Mouse (Mus musculus) intestine, postnatal 0 days (tissue): ENCODE results near the gene Dnm2. TPM values are rescaled to one million over a fixed set of nuclear protein-coding genes. Genes with fewer than 3 reads are reported as not detected.

Experiments
- ATAC-seq: fragments of 200-750 bp; cut with Nextera tagmentation; 2 replicates; pipeline ENCODE4 v1.8.0; 2017; ENCODE audit warnings: mild to moderate bottlenecking, moderate TSS enrichment, moderate library complexity
- H3K27ac ChIP-seq: fragments of 300-500 bp; sonication (generic); 2 replicates; pipeline ENCODE4 v1.5.1; 2014; ENCODE audit warnings: mild to moderate bottlenecking, low read depth, low read length, moderate library complexity
- H3K27me3 ChIP-seq: fragments of 300-500 bp; sonication (generic); replicated peaks from 2 replicates; pipeline ENCODE4 v1.6.1; 2014; ENCODE audit warnings: low read length, mixed read lengths; ENCODE audit not compliant: control insufficient read depth, insufficient read depth
- H3K36me3 ChIP-seq: fragments of 300-500 bp; sonication (generic); 2 replicates; pipeline ENCODE4 v1.6.1; 2014; ENCODE audit warnings: mild to moderate bottlenecking, moderate library complexity; ENCODE audit not compliant: control insufficient read depth, insufficient read depth
- H3K4me1 ChIP-seq: fragments of 300-500 bp; sonication (generic); replicated peaks from 2 replicates; pipeline ENCODE4 v1.6.1; 2014; ENCODE audit warnings: antibody characterized with exemption, low read length, mixed read lengths; ENCODE audit not compliant: control insufficient read depth, insufficient read depth
- H3K4me2 ChIP-seq: fragments of 300-500 bp; sonication (generic); replicated peaks from 2 replicates; pipeline ENCODE4 v1.6.1; 2014; ENCODE audit warnings: low read depth, mild to moderate bottlenecking, moderate library complexity
- H3K4me3 ChIP-seq: fragments of 300-500 bp; sonication (generic); 2 replicates; pipeline ENCODE4 v1.5.1; 2014; ENCODE audit warnings: low read depth, low read length
- H3K9ac ChIP-seq: fragments of 300-500 bp; sonication (generic); 2 replicates; pipeline ENCODE4 v1.6.1; 2014; ENCODE audit warnings: mild to moderate bottlenecking, low read depth, low read length
- H3K9me3 ChIP-seq: fragments of 300-500 bp; sonication (generic); 2 replicates; pipeline ENCODE4 v1.6.1; 2016; ENCODE audit warnings: mixed run types; ENCODE audit not compliant: control insufficient read depth
- CTCF ChIP-seq: sonication (generic); IDR thresholded peaks from 2 replicates; pipeline ENCODE4 v1.5.1; 2016; ENCODE audit warnings: low read depth, mild to moderate bottlenecking, control low read depth, antibody characterized with exemption, moderate library complexity
- WGBS: fragments of 180-500 bp; shearing (Covaris S2); extraction: QIAGEN DNeasy Blood & Tissue Kit; methylation state at CpG from one replicate; pipeline ENCODE4 v1.1.7; 2014; 5-methylcytosine and 5-hydroxymethylcytosine counted together
- polyA plus RNA-seq: library from polyadenylated mRNA; unstranded; fragments of >200 nt; fragmentation: Nextera tagmentation; extraction: Ambion mirVana; gene quantifications from 2 replicates; pipeline ENCODE4 v1.2.1, GENCODE M21; 2015

Dnm2 gene
- polyA plus RNA-seq, 1 experiment from 2014 or later, result 69.6 TPM

DNA sequence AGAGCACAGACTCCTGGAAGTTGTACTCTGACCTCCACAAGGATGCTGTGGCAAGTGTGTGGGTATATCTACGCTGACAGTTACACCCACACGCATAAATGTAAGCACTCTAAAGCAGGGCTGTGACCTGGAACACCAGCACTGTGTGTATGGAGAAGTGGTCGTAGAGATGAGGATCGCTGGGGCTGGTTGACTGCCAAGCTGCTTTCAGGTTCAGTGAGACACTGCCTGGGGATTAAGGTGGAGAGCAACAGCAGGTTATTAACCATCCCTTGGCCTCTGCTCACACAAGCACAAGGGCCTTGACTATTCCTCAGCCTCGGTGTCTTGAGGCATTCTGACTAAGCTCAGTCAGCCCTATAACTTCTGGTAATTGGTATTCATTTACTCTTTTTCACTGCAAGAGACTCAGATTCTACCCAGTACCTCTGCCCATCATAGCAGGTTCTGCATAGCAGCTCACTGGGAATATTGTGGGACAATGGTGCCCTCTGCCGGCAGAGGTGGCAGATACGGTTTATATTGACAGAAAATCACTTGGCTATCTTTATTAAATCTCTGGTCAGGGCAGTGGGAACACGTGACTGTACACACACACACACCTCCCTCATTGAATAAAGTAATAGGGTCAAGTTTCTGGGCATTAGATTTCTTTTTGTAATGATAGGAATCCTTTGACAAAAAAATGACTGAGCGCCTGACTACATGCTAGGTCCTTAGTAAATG lies 15.0 kb upstream of the Dnm2 start:
- 35% methylated on average over 9 of the region's 9 CpGs for WGBS
- TF ChIP-seq CTCF, result peak; percentile 87
- no peaks in the 10 kb centered on the region for H3K4me1 ChIP-seq
- H3K27ac ChIP-seq, result no peak overlapping the region
- no peak overlapping the region for H3K4me2 ChIP-seq
- peaks cover 13% of the 10 kb centered on the region for H3K36me3 ChIP-seq
- ATAC-seq, result no peak
- no peak overlapping the region for H3K4me3 ChIP-seq
- H3K9me3 ChIP-seq, result no peaks in the 10 kb centered on the region
- H3K27me3 ChIP-seq, result no peaks in the 10 kb centered on the region
- H3K9ac ChIP-seq, result no peak overlapping the region

DNA sequence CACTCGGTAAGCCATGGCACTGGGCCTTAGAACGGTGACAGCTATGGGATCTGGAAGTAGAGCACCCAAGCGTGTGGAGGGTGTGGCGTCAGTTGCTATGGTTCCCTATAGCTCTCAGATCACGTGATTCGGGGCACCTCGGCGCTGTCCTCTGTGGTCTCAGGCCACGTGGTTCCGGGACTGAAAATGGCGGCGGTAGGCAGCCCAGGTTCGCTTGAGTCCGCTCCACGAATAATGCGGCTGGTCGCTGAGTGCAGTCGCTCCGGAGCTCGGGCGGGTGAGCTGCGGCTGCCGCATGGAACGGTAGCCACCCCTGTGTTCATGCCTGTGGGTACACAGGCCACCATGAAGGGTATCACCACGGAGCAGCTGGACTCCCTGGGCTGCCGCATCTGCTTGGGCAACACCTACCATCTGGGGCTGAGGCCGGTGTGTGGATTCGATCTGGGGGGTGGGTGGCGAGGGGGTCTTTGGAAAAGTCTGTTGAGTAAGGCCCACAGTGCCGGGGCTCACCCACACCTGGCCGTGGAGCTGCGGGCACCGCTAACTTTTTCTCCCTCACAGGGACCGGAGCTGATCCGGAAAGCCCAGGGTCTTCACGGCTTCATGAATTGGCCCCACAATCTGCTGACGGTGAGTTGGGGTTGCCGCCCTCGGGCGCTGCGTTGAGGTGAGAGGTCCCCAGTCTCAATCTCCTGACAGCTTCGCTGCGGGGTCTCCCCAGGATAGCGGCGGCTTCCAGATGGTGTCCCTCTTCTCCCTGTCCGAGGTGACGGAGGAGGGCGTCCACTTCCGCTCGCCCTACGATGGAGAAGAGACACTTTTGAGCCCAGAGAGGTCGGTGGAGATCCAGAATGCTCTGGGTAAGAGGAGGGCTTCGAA lies 12.8 kb upstream of the Dnm2 start, which contains the start of gene Qtrt1:
TSS of gene Qtrt1 (plus strand) at position 169 of the 882 bp plus-strand sequence.
- Histone ChIP-seq H3K36me3 (0 out of 2 replicates have a peak, but pooled peaks cover 7% of the 10 kb centered on the region), H3K27ac (peak within 1 kb of the TSS; percentile 0; the same call in 1 of the 2 replicates), H3K4me1 (no peaks in the 10 kb centered on the region), H3K9me3 (no peaks in the 10 kb centered on the region), H3K9ac (peak within 1 kb of the TSS; percentile 41), H3K27me3 (no peaks in the 10 kb centered on the region), H3K4me3 (peak within 1 kb of the TSS; percentile 55), H3K4me2 (peak within 1 kb of the TSS; percentile 93)
- peak; percentile 92 for ATAC-seq
- TF ChIP-seq CTCF, result no peak
- WGBS, result 1% methylated on average over 53 of the region's 53 CpGs

DNA sequence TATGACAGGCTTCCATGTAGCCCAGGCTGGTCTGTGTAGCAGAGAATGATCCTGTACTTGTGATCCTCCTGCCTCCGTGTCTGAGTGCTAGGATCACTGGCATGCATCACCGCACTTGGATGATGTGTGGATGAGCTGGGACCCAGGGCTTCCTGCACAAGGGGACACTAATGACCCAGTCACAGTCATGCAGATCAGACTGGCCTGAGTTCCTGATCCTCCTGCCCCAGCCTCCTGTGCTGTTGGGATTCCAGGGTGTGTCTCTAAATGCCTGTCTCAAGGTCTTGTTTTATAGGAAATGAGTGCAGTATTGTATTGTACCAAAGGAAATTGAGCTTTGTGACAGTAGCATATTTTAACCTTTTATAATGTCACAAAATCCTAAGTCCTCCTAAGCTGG lies 6.8 kb upstream of the Dnm2 start:
- H3K27me3 ChIP-seq, result no peaks in the 10 kb centered on the region
- WGBS, result 95% methylated on average over 2 of the region's 2 CpGs
- TF ChIP-seq CTCF, result no peak

DNA sequence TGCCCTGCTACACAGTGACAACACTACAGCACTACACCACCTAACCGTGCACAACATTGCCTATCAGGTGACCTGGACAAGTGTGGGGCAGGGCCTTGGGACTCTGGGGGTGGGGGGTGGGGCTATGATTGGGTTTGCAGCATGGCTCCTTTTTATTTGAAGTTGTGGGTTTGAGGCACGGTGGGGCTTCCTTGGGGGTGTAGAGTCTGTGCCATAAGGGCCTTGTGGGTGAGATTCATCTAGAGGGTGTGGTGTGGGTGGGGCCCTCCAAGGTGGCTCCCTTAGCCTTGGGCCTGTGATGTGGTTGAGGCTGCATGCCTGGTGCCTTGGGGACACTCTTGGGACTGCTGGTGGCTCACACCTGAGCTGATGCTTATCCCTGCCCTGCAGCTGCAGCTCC lies 5.1 kb upstream of the Dnm2 start:
- Histone ChIP-seq H3K9me3 (no peaks in the 10 kb centered on the region), H3K4me3 (no peak overlapping the region), H3K4me2 (no peak overlapping the region), H3K9ac (no peak overlapping the region), H3K36me3 (peaks cover 40% of the 10 kb centered on the region), H3K27ac (no peak overlapping the region), H3K4me1 (no peaks in the 10 kb centered on the region), H3K27me3 (no peaks in the 10 kb centered on the region)
- no peak for ATAC-seq
- TF ChIP-seq CTCF, result no peak
- 61% methylated on average over 2 of the region's 2 CpGs for WGBS

More for the DNA sequence above, 6.8 kb upstream of the Dnm2 start:
- no peak overlapping the region for H3K27ac ChIP-seq
- H3K4me2 ChIP-seq, result no peak overlapping the region
- H3K4me1 ChIP-seq, result no peaks in the 10 kb centered on the region
- no peak overlapping the region for H3K9ac ChIP-seq
- ATAC-seq, result no peak
- H3K4me3 ChIP-seq, result no peak overlapping the region
- H3K9me3 ChIP-seq, result no peaks in the 10 kb centered on the region
- H3K36me3 ChIP-seq, result peaks cover 40% of the 10 kb centered on the region

DNA sequence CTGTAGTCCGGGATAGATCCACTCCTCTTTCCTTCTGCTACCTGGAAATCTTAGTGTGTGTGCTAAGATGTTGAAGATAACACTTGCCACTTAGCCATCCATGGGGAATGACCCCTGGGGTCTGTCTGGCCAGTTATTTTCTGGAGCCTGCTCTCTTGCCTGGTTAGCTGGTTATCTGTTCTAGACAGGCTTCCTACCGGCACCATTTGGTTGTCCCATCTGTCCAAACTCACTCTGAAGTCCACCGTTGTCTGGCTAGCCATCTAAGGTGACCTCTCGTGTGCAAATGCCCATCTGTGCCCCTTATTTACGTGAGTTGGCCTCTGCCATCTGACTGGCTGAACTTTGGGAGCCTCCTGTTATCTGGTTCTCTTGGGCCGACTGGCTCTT lies 843 bp downstream of the Dnm2 start:
- peak overlapping the region; percentile 93 for H3K9ac ChIP-seq
- ATAC-seq, result no peak
- H3K4me2 ChIP-seq, result peak overlapping the region; percentile 75
- TF ChIP-seq CTCF, result no peak
- peak overlapping the region; percentile 95 for H3K27ac ChIP-seq
- under 1% methylated on average over 6 of the region's 6 CpGs for WGBS
- peak overlapping the region; percentile 92 for H3K4me3 ChIP-seq
- H3K4me1 ChIP-seq, result peaks cover 8% of the 10 kb centered on the region; the same call in 1 of the 2 replicates
- peaks cover 9% of the 10 kb centered on the region; the same call in 1 of the 2 replicates for H3K36me3 ChIP-seq
- H3K27me3 ChIP-seq, result no peaks in the 10 kb centered on the region
- no peaks in the 10 kb centered on the region for H3K9me3 ChIP-seq

DNA sequence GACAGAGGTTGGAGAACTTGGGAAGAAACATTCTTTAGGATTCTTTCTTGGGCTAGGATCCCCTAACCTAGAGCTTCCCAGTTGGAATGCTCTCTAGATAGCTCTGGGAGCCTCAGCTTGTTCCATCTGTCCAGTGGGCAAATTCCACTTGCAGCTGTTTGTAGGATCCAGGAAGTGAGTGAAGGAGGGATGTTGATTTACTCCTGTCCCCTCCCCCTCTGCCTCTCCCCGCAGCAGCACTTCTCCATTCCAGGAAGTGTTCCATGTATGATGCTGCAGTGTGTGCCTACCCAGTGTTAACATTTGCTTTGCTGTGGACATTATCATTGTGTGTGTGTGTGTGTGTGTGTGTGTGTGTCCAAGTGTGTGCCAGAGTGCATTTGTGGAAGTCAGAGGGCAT lies 1.3 kb downstream of the Dnm2 start:
- H3K4me2 ChIP-seq, result peak overlapping the region; percentile 75
- no peaks in the 10 kb centered on the region for H3K27me3 ChIP-seq
- H3K9ac ChIP-seq, result peak overlapping the region; percentile 93
- 0% methylated on average over 1 of the region's 1 CpGs for WGBS
- H3K36me3 ChIP-seq, result peaks cover 5% of the 10 kb centered on the region; the same call in 1 of the 2 replicates
- no peaks in the 10 kb centered on the region for H3K9me3 ChIP-seq
- ATAC-seq, result peak; percentile 26; the same call in 1 of the 2 replicates
- peak overlapping the region; percentile 92 for H3K4me3 ChIP-seq
- no peak for TF ChIP-seq CTCF
- peak overlapping the region; percentile 95 for H3K27ac ChIP-seq
- H3K4me1 ChIP-seq, result peaks cover 8% of the 10 kb centered on the region; the same call in 1 of the 2 replicates
